Mouse (Mus musculus): ENCODE results near the gene Dop1a.

Gene Dop1a

DNA sequence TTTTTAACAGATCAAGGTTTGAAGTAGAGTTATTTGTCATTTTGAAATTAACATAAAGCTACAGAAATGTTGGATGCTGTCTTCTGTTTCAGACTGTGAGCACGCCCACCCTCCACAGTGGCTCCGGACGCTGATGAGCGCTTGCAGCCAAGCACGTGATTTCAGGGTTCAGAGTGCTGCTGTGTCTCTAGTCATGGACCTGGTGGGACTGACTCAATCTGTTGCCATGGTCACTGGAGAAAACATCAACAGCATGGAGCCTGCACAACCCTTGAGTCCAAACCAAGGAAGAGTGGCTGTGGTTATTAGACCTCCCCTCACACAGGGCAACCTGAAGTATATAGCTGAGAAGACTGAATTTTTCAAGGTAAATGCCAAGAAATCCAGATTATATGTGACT, 46.8 kb downstream of the Dop1a start:
- no peak for DNase-seq

- DNase-seq = no peak
Observed at GRCm38 (mm10) chr9:86514390-86514789, 47.4 kb downstream of the Dop1a start.

- DNase-seq = no peak
Observed at GRCm38 (mm10) chr9:86514798-86515197, 47.8 kb downstream of the Dop1a start.

GRCm38 (mm10) chr9:86522335-86522734, 55.4 kb downstream of the Dop1a start:
- DNase-seq = no peak

DNA sequence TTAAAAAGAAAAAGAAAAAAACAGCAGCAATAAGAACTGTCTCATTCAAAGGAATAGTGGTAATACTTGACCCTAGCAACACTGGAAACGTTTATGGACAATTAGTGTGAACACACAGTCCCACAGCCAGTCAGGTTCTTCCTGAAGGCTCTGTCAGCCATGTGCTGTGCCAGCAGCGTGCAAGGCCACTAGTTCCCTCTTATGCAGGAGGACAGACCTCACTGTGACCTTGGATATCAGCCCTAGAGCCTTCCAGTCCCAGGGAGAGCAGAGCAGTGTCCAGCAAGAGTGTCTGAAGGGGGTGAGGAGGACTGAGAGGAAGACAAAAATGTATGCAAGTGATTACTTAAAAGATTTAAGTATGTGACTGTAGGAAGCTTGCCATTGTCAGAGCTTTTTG, 58.6 kb downstream of the Dop1a start:
- no peak for DNase-seq

- no peak for DNase-seq
Observed at GRCm38 (mm10) chr9:86534071-86534470, 67.1 kb downstream of the Dop1a start.

DNA sequence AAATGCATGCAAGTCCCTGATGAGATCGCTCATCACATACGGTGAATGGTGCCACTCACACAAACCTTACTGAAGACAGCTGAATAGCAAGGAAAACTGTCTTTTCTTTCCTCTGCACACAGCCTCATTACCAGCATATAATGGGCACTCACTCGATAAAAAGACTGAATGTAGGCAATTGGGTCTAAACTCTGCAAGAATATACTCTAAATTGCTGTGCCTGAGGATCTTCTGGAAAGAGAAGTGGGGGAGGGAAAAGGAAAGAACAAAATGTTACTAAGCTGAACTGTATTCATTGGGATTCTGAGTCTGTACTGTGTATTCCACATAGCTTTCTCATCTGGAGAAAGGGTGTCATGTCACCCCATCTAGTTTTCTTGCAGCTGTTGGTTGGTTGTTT, 76.5 kb downstream of the Dop1a start:
- DNase-seq = no peak

- no peak for DNase-seq
Observed at GRCm38 (mm10) chr9:86544559-86544958, 77.6 kb downstream of the Dop1a start.

- no peak for DNase-seq
Observed at GRCm38 (mm10) chr9:86549637-86550162, 82.7 kb downstream of the Dop1a start.

- no peak for DNase-seq
Observed at GRCm38 (mm10) chr9:86550717-86551116, 83.8 kb downstream of the Dop1a start.

DNA sequence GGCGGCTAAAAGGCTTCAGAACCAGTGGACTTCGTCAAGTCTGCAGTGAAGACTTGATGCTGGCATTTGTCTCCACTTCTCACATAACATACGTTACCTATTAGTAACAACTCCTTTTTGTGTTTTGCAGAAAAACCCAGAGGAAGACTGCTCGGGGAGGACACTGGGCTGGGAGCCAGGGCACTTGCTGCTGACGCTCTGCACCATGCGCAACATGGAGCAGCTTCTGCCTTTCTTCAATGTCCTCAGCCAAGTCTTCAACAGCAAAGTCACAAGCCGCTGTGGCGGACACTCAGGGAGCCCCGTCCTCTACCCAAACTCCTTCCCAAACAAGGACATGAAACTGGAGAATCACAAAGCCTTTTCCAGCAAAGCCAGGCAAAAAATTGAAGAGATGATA, 86.9 kb downstream of the Dop1a start:
- DNase-seq = no peak

- DNase-seq = no peak
Observed at GRCm38 (mm10) chr9:86554641-86555040, 87.7 kb downstream of the Dop1a start.

DNA sequence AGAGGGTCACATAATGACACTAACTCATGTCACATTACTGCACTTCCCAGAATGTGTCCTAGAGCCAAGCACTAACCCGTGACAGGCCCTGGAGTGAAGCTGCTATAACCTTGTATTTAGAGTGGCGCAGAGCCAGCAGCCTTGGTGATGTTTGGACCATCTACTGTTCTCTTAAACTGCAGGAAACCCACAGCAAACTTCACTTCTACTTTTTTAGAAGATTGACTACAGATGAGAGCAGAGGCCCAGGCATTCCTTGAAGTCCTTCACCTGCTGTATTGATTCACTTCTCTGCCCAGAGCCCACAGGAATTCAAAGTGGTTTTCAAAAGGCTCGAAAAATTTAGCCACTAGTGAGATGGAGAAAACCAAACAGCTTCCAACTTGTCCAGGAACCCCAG, 93.6 kb downstream of the Dop1a start:
- no peak for DNase-seq

DNA sequence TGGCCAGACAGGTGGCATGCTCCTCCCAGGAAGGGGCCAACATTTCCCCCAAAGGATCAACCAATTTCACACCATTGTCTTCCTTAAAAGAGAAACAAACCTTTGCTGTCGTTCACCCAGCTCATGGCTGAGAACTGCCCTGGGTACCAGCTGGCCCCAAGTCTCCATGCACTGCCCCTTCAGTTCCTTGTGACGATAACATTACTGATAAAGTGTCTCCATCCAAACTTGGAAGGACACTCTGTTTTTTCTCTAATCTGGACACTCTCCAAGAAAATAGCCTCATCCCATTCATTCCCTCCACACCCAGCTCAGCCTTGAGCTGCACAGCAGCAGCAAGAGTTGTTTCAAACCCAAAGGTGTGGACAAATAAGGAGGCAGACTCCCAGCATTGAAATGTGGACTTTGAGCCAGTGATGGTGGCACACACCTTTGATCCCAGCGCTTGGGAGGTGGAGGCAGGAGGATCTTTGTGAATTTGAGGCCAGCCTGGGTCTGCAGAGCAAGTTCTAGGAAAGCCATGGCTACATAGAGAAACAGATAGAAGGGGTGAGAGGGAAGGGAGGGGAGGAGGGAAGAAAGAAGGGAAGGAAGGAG, 102.5 kb downstream of the Dop1a start:
- no peak for DNase-seq

DNA sequence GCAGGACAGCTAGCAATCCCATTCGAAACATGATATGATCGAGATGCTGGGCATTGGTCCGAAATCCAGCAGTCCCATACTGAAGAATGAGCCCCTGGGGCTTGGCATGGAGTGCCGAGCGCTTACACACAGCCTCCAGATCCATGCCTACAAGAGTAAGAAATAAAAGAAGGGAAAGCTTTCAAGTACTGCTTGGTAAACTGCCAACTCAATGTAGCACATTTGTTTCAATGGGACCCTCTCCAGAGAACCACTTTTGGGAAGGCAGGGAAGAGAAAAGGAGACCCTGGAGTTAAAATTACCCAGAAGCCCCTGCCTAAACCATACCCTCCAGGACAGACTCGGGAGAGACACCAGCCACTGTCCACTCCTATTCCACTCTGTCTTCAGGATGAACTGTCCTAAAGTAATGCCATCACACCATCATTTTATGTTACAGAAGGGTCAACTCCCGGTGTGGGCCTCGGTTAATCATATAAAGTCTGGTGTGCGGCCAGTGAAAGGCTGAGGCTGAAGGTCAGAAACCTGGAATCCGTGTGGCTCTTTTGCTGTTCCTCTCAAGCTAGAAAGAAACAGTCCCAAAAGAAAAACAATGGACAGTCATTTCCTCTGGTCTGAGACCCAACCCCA, 103.4 kb downstream of the Dop1a start:
- no peak for DNase-seq

DNA sequence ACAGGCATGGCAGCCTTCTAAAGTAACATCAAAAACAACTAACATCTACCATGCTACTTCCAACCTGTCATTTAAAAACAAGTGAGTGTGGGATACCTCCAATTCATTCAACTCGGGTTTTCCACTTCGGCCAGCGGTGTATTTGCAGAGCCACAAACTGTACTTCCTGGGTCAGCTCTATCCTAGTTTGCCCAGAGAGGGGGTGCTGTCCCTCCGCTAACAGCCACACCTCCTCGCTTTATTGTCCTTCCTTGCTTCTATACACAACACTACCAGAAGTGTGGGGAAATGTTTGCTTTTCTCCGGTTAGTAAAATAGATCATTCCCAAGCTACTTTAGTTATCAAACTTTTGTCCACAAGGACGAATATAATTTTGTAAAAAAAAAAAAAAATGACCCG, 104.0 kb downstream of the Dop1a start:
- no peak for DNase-seq

DNA sequence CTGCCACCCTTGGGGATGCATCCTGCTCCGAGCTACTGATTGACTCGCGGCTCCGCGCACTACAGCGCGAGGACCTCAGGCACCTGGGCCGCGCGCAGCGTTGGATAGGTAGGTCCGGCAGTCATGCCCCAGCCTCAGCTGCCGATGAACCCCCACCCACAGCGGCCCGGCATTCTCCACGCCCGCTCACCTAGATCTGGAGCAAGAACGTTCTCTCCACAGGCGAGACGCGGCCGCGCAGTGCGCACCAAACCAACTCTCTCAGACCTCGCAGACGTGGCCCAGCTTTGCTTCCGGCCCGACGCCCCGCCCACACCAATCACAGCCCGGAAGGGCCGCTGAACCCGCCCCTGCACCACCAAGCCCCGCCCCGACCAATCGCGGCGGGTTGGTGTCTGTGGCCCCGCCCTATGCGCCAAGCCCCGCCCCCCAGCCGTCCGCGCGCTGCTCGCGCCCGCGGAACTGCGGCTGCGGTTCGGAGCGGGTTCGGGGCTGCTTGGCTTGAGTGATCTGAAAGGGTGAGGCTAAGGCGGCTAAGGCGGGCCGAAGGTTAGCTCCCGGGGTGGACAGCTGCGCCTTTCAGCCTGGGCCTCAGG, 104.7 kb downstream of the Dop1a start, which contains the start of the genes Pgm3 and Rwdd2a:
TSS of gene Pgm3 (minus strand) at position 303 of the 596 bp plus-strand sequence.
TSS of gene Rwdd2a (plus strand) at position 452 of the 596 bp plus-strand sequence.
- peak; percentile 95 to 98 for DNase-seq

GRCm38 (mm10) chr9:86572196-86572595, 105.2 kb downstream of the Dop1a start:
- DNase-seq = no peak

DNA sequence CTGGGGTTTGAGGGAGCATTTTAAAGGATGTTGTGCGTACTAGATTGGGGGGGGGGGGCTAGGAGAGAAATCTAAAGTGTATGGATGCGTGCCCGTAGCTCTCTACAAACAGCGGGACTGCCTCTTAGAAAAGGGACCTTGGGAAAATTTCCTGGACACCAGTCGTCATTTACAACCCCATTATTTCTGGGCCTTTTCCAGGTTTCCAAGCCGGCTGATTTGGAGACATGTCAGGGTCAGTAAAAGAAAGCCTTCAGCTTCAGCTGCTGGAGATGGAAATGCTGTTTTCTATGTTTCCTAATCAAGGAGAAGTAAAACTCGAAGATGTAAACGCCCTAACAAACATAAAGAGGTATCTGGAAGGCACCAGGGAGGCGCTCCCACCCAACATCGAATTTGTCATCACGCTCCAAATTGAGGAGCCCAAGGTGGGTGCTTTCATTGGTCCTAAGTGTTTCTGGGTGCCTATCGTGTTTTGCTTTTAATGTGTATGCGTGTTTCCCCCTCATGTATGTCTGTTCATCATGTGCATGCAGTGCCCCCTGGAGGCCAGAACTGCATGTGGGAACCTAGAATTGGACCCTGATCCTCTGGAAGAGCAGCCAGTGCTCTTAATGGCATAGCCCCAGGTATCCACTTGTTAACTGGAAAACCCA, 105.8 kb downstream of the Dop1a start:
- DNase-seq = peak; percentile 72 to 90

- no peak for DNase-seq
Observed at GRCm38 (mm10) chr9:86573616-86574303, 106.8 kb downstream of the Dop1a start.

GRCm38 (mm10) chr9:86575178-86575577, 108.2 kb downstream of the Dop1a start:
- DNase-seq = no peak

- DNase-seq = peak in 1 of 2 experiments; percentile 30
Observed at GRCm38 (mm10) chr9:86579657-86580056, 112.7 kb downstream of the Dop1a start.

- peak; percentile 50 to 66 for DNase-seq
Observed at GRCm38 (mm10) chr9:86583740-86584139, 116.8 kb downstream of the Dop1a start.

Measured in spleen, adult 18-20 months (tissue).